Mouse (Mus musculus) brain, embryonic 14.5 days (tissue): ENCODE measurements around the gene Cdr2l. TPM values are rescaled to one million over a fixed set of nuclear protein-coding genes. Genes with fewer than 3 reads are reported as not detected.
"Not testable (repeated sequence)": the region's sequence is repeated elsewhere in the genome, so short reads cannot be mapped to it uniquely, and the experiment has no call there.

Source experiments
- DNase-seq: peaks from one replicate; pipeline ENCODE4 v3.0.0-alpha.2; 2011; ENCODE audit warnings: low read depth
- CTCF ChIP-seq: fragments of 200-500 bp; IDR thresholded peaks from 2 replicates; pipeline ENCODE4 v1.5.1; 2012; ENCODE audit warnings: inconsistent platforms, mild to moderate bottlenecking, moderate library complexity, borderline replicate concordance; ENCODE audit not compliant: insufficient read depth, insufficient read length; ENCODE audit errors: extremely low read depth
- POLR2A ChIP-seq: fragments of 200-500 bp; IDR thresholded peaks from 2 replicates; pipeline ENCODE4 v1.6.1; 2012; ENCODE audit warnings: mild to moderate bottlenecking, inconsistent platforms, borderline replicate concordance; ENCODE audit not compliant: poor library complexity, insufficient read depth, insufficient read length, severe bottlenecking; ENCODE audit errors: extremely low read depth
- polyA plus RNA-seq: library from polyadenylated mRNA; depleted of rRNA; stranded (reverse); fragments of >200 nt; gene quantifications from 2 replicates; pipeline ENCODE4 v1.2.3, GENCODE M21; 2012

The Cdr2l gene
- polyA plus RNA-seq, 1 experiment = 50.8 TPM

DNA sequence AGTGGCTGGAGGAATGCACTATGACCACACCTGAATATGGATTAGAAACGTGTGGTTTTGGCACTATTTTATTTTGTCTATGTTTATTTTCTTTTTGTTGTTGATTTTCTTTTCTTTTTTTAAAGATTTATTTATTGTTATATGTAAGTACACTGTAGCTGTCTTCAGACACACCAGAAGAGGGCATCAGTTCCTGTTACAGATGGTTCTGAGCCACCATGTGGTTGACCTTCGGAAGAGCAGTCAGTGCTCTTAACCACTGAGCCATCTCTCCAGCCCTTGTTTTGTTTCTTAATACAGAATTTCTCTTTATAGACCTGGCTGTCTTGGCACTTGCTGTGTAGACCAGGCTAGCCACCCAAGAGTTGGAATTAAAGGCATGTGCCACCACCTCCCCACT is 9.0 kb upstream of the Cdr2l start:
- TF ChIP-seq CTCF (no peak), POLR2A (no peak)

DNA sequence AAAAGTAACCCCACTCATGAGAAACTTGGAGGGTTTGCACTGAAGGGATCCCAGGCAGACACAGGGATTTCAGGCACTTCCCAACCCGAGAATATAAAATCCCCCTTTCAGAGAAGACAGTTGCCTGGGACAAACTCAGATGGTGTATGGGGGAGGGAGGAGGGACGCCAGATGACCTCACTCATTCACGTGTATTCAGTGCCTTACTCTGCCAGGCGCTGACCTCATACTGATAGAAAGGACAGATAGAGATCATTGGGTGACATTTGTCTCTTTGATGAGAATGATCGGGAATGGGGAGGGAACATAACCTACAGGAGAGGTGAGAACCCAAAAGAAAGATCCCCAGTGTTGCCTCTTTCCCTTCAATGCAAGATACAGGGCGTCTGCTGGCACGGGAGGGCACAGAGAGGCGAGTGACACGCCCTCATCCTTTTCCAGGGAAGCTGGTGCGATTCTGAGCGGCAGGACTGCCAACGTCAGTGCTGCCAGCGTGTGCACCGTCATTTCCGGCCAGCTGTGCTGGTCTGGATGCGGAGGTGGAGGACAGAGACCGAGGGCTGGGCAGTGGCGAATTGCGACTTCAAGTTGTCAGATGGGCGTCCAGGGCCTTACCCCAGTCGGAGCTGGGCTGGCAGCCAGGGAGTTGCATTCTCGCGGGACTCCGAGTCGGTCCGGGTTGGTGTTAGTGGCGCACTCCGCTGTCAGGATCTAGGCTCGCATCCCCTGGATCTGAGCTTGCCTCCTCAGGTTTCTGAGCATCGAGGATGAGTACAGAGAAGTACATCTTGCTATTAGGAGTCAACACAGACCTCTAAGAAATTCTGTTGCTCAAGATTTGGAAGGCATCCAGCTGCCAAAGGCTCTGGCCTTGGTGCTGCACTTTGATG is 7.7 kb upstream of the Cdr2l start:
- peak; percentile 79 for DNase-seq
- TF ChIP-seq POLR2A (peak; percentile 38; the same call in 1 of the 2 replicates), CTCF (no peak)

More for the DNA sequence above, 9.0 kb upstream of the Cdr2l start:
- no peak for DNase-seq

DNA sequence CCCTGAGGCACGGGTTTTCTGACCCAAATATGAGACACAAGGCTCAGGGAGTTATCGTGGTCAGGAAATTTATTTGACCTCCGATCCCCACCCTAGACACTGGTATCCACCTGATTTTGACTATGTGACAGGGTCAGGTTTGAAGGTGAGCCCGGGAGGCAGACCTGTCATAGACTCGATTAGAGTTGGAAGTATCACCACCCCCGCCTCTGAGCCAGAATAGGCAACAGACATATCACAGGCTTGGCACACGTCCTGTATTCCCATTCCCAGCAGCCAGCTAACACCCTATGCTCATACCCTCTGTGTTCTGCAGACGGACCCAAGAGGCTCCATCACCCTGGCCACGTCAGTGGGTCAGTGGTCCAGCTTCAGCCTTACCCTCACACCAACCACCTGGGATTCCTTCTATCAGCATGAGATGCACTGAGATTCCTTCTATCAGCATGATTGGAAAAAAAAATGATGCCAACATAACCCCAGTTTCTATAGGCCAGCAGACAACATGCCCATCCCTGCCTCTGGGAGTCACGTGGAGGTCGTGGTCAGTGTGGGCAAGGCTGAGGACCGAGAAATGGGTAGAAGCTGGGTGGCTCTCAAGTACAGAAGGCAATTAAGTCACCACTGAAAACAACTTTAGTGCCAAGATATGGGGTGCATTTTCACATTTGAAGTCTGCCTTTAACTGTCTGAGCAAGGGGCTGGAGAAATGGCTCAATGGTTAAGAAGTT is 6.9 kb upstream of the Cdr2l start:
- peak; percentile 26 for DNase-seq
- no peak for TF ChIP-seq CTCF
- TF ChIP-seq POLR2A = no peak

DNA sequence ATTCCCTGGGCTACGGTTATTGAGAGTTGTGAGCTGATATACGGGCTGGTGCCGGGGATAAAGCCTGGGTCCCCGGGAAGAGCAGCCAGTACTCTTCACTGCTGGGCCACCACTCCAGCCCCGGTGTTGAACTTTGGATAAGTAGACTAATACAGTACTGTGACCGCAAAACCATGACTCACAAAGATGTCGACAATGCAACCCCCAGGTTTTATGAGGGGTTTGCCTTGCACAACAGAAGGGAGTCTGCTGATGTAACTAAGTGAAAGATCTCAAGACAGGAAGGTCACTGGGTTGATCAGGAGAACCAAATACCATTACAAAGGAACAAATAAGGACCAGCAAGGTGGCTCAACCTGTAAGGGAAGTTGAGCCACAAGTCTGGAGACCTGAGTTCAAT is 5.0 kb upstream of the Cdr2l start:
- TF ChIP-seq CTCF (no peak), POLR2A (no peak)
- no peak for DNase-seq

- no peak for DNase-seq
- TF ChIP-seq CTCF = no peak
Measured at GRCm38 (mm10) chr11:115377254-115377653, 4.5 kb upstream of the Cdr2l start.

GRCm38 (mm10) chr11:115377854-115378253 is 3.9 kb upstream of the Cdr2l start:
- no peak for DNase-seq
- TF ChIP-seq CTCF = no peak
- no peak for TF ChIP-seq POLR2A

DNA sequence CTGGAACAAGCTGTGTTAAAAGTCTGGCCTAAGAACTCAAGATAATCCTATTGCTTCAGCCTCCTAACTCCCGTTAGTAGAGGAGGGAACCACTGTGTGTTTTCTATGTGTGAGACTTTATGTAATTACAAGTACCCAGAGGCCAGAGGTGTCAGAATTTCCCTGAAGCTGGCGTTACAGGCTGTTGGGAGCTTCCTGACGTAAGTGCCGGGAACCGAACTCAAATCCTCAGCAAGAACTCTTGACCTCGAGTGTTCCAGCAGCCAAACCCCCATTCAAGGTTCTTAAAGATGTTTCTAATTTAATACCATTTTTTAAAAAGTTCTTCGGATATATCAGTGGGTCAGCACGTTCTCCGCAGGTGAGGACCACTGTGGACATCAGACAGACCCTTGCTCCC is 440 bp upstream of the Cdr2l start:
- no peak for DNase-seq
- TF ChIP-seq CTCF (no peak), POLR2A (no peak)

DNA sequence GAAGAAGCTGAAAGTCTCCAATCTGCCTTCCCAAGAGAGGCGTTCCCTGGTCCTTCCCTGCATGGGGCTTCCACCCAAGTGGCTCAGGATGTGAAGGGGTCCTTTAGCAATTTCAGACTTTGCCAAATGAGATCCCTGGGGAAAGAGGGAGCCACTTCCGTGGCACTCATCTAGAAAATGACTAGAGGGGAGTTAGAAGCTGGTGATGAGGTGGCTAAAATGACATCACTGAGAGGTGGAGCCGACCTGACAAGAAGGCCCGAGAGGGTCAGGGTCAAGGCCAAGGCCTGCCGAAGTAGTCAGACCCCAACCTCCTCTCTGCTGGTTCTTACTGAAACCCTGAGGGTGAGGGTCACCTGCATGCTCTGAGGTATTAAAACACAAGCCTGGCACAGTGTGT is 1.2 kb downstream of the Cdr2l start:
- DNase-seq = no peak
- TF ChIP-seq POLR2A = no peak
- no peak for TF ChIP-seq CTCF

DNA sequence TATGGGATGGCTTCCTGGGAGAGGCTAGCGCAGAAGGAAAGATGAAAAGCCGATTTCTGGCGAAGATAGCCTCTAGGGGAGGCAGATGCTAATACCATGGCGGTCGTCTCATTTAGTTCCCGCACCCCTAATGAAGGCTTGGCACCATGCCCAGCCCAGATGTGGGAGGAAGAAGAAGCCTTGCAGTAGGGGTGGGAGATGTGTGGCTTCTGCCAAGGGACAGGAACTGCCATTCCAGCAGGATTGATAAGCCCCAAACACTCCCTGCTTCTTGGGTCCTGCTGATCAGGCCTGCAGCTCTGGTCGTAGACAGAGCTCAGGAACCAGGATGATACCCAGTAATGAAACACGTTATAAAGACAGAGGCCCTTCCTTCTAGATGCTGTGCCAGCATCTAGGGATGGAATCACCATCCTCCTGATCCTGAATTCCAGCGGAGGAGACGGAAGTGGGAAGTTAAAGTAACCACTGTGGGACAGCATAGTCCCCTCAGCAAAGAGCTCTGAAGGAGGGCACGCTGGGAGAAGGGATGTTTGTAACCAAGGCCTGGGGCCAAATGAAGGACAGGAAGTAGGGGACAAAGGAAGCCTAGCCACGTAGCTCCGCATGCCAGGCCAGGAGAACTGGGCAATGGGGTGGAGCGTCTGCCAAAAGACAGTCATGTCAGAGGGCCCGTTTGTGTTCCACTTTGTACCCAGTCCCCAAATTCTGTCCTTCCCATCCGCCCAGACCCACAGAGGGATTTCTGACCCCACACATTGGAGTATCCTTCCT is 2.2 kb downstream of the Cdr2l start:
- peak; percentile 91 for DNase-seq
- TF ChIP-seq CTCF = peak; percentile 8; the same call in 1 of the 2 replicates
- no peak for TF ChIP-seq POLR2A

- DNase-seq = no peak
- TF ChIP-seq POLR2A (no peak), CTCF (no peak)
Measured at GRCm38 (mm10) chr11:115384587-115384986, 2.9 kb downstream of the Cdr2l start.

- not testable (repeated sequence) for DNase-seq
Measured at GRCm38 (mm10) chr11:115386859-115387258, 5.1 kb downstream of the Cdr2l start.
